8 mouse cellular contexts compared by ENCODE assay signal in the genomic region with DNA sequence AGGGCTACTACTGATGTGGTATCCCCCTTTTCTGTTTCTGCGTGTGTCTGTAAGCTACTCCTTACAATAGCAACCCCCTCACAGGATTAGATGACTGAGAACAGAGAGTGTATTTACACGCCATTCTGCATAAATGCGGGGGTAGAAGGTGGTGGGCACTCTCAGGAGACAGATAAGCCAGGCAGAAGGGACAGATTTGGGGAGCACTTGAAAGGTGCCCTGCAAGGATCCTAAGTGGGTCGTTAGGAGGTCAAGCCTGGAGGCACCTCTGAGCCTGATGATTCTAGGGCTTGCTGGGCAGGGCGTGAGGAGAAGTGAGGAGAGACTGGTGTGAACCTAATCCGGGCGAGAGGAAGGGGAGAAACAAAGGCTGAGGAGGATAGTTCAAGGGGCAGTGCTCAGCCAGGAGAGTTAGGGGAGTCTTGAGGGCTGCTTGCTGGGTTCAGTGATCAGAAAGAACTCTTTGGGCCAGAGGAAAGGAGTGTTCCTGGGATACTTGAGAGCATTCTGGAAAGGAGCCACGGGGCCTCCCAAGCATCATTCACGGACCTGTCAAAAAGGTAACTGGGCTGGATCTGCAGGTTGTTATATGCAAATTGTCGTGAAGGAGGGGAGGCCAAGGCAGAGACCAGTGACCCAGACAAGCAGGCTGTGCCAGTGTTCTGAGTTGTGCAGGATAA. TPM values are rescaled to one million over a fixed set of nuclear protein-coding genes. Genes with fewer than 3 reads are reported as not detected.
DNase-seq lines count a peak whose midpoint lies in the region; ATAC-seq and TF ChIP-seq lines count a peak whose summit lies in the region.

No protein-coding gene starts in this region.

- WGBS in spleen, adult 2 months: 23% methylated on average over 10 of the region's 10 CpGs
- 12% methylated on average over 10 of the region's 10 CpGs for WGBS in embryonic facial prominence, embryonic 14.5 days

- H3K36me3 ChIP-seq in spleen, adult 2 months (ENCODE audit: control insufficient read depth, insufficient read depth, low read length): peaks cover 19% of the 10 kb centered on the region
- H3K36me3 ChIP-seq in embryonic facial prominence, embryonic 14.5 days (ENCODE audit: control insufficient read depth, insufficient read depth, low read length): peaks cover 36% of the 10 kb centered on the region

- peak overlapping the region; percentile 83 for H3K9ac ChIP-seq in embryonic facial prominence, embryonic 14.5 days (ENCODE audit: low read depth, low read length)

- no peak for TF ChIP-seq POLR2A in spleen, adult 2 months (IDR thresholded peaks at IDR 0.05; ENCODE audit: low read depth, low read length)

- H3K4me1 ChIP-seq in spleen, adult 2 months (ENCODE audit: control insufficient read depth, insufficient read depth, insufficient read length): peaks cover 9% of the 10 kb centered on the region; the same call in 1 of the 2 replicates
- peaks cover 5% of the 10 kb centered on the region for H3K4me1 ChIP-seq in embryonic facial prominence, embryonic 14.5 days (ENCODE audit: control insufficient read depth, insufficient read depth, low read length)

- no peaks in the 10 kb centered on the region for H3K27me3 ChIP-seq in spleen, adult 2 months (ENCODE audit: control insufficient read depth, insufficient read depth, low read length)
- no peaks in the 10 kb centered on the region for H3K27me3 ChIP-seq in embryonic facial prominence, embryonic 14.5 days (replicated peaks; ENCODE audit: control insufficient read depth, insufficient read depth, low read length)

- DNase-seq in spleen, adult 2 months (ENCODE audit: low read depth in 1 of 2, low spot score in 2 of 2): no peak
- DNase-seq in spleen, postnatal 14 days (ENCODE audit: low spot score in 2 of 2): no peak
- peak; percentile 55 for DNase-seq in embryonic facial prominence, embryonic 14.5 days (ENCODE audit: low spot score)
- peak; percentile 33 for DNase-seq in kidney, adult 9 months
- DNase-seq in lung, postnatal 36 days: peak; percentile 71
- no peak for DNase-seq in right cerebral cortex, postnatal 36 days (ENCODE audit: low spot score in 2 of 2)
- no peak for DNase-seq in right cerebral cortex, postnatal 25 days
- DNase-seq in left cerebral cortex, adult 9 months (ENCODE audit: low spot score in 2 of 2): no peak

- H3K4me3 ChIP-seq in spleen, adult 2 months (ENCODE audit: extremely low read depth, insufficient read depth, insufficient read length): peak overlapping the region; percentile 86; the same call in 1 of the 2 replicates
- H3K4me3 ChIP-seq in embryonic facial prominence, embryonic 14.5 days (ENCODE audit: low read depth, low read length): peak overlapping the region; percentile 72

- TF ChIP-seq CTCF in spleen, adult 2 months (IDR thresholded peaks at IDR 0.05; ENCODE audit: extremely low read depth, insufficient read depth, insufficient read length, insufficient replicate concordance): no peak

- H3K4me2 ChIP-seq in embryonic facial prominence, embryonic 14.5 days (ENCODE audit: low read depth, low read length): peak overlapping the region; percentile 71

- H3K27ac ChIP-seq in spleen, adult 2 months (ENCODE audit: insufficient read depth, low read length): no peak overlapping the region
- peak overlapping the region; percentile 61 for H3K27ac ChIP-seq in embryonic facial prominence, embryonic 14.5 days (replicated peaks; ENCODE audit: low read depth, low read length)

- peaks cover 13% of the 10 kb centered on the region; the same call in 1 of the 2 replicates for H3K9me3 ChIP-seq in embryonic facial prominence, embryonic 14.5 days (ENCODE audit: control insufficient read depth, low read length)

- no peak for ATAC-seq in embryonic facial prominence, embryonic 14.5 days (ENCODE audit: low read depth)

RNA-seq across cellular contexts. Expression of a gene that starts 0.9 kb away (rescaled TPM):
- polyA plus RNA-seq in spleen, adult 2 months (2012; rRNA removed): 8.9 and 11.4 TPM in 2 replicates
- 10.5 and 12.2 TPM in 2 replicates for polyA plus RNA-seq in embryonic facial prominence, embryonic 14.5 days (2014; fragmentation: Nextera tagmentation; extraction: Ambion mirVana)

RNA-seq across cellular contexts. Expression of a gene that starts 12.8 kb away (rescaled TPM):
- 23.3 and 25.6 TPM in 2 replicates for polyA plus RNA-seq in spleen, adult 2 months (2012; rRNA removed)
- polyA plus RNA-seq in embryonic facial prominence, embryonic 14.5 days (2014; fragmentation: Nextera tagmentation; extraction: Ambion mirVana): 0.68 and 0.88 TPM in 2 replicates

RNA-seq across cellular contexts. Expression of a gene that starts 17.5 kb away (rescaled TPM):
- polyA plus RNA-seq in spleen, adult 2 months (2012; rRNA removed): not detected in 2 replicates
- polyA plus RNA-seq in embryonic facial prominence, embryonic 14.5 days (2014; fragmentation: Nextera tagmentation; extraction: Ambion mirVana): 0.22 TPM in 1 of 2 replicates, not detected in the other

RNA-seq across cellular contexts. Expression of a gene that starts 38.2 kb away (rescaled TPM):
- not detected in 2 replicates for polyA plus RNA-seq in spleen, adult 2 months (2012; rRNA removed)
- polyA plus RNA-seq in embryonic facial prominence, embryonic 14.5 days (2014; fragmentation: Nextera tagmentation; extraction: Ambion mirVana): not detected in 2 replicates

RNA-seq across cellular contexts. Expression of a gene that starts 39.6 kb away (rescaled TPM):
- polyA plus RNA-seq in spleen, adult 2 months (2012; rRNA removed): 0.04 TPM in 1 of 2 replicates, not detected in the other
- 1.8 and 3.0 TPM in 2 replicates for polyA plus RNA-seq in embryonic facial prominence, embryonic 14.5 days (2014; fragmentation: Nextera tagmentation; extraction: Ambion mirVana)

Comparison
In these comparisons a context has a peak if more than half of its experiments do, and no peak if none do; other contexts are left out.
1. DNase-seq: peak in embryonic facial prominence, embryonic 14.5 days (single experiment), kidney, adult 9 months (single experiment) and lung, postnatal 36 days (single experiment); none in spleen, adult 2 months (0 of 2), spleen, postnatal 14 days (0 of 2), right cerebral cortex, postnatal 36 days (0 of 2), right cerebral cortex, postnatal 25 days (single experiment) and left cerebral cortex, adult 9 months (0 of 2).
2. RNA of a gene that starts 12.8 kb away (polyA plus RNA-seq): 23.3 to 25.6 TPM in spleen, adult 2 months; 0.68 to 0.88 TPM in embryonic facial prominence, embryonic 14.5 days; every median in the first group is over 10 times any median in the second.